Mouse (Mus musculus) bone marrow, adult 2 months (tissue): ENCODE results near the gene Fam129b.

Experiments
- CTCF ChIP-seq: fragments of 200-500 bp; IDR thresholded peaks from 2 replicates; pipeline ENCODE4 v1.5.1; 2011; ENCODE audit warnings: low read length, control low read depth; ENCODE audit not compliant: control insufficient read depth, insufficient read depth
- POLR2A ChIP-seq: fragments of 200-500 bp; IDR thresholded peaks from 2 replicates; pipeline ENCODE4 v1.6.1; 2011; ENCODE audit warnings: low read depth, mild to moderate bottlenecking, control low read depth, low read length, borderline replicate concordance; ENCODE audit not compliant: control insufficient read depth

DNA sequence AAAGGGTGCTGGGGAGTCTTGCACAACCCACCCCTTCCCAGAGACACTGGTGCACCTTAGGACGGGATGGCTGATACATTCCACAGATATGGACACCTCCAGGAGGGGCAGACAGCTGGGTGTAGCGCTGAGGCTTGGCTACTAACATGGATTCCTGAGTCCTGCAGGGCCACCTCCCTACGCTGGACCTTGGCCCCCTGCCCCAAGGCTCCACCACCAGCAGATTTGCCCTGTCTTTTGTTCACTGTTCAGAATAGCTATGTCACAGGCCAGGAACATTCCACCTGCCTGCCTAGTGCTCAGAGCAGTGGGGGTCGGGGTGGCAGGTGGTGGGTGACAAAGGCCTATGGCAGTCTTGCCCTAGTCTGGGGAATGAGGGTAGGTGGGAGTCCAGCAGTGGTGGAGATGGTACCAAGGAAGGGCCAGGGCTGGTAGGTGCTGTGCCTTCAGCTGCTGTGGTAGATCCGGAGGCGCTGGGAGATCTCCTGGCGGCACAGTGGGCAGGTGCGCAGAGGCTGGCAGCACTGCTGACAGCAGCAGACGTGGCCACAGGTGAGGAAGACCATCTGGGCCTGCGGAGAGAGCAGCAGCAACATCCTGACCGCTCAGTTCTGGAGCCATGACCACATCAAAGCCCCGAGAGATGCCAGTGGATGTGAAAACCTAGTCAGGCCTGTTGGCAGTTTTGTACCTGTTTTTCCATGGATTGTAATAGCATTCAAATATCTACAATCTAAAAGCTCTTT, 50.6 kb downstream of the Fam129b start:
- TF ChIP-seq POLR2A, result no peak
- no peak for TF ChIP-seq CTCF
